Mouse (Mus musculus) Muller cell, postnatal 12 days (primary cell): ENCODE data around the gene Prss34.
A peak's percentile ranks its signal among the peaks of the same experiment; 100 is the strongest.

Experiments used
- DNase-seq: peaks from one replicate; pipeline ENCODE4 v3.0.0-alpha.2; 2015; ENCODE audit errors: inconsistent ontology term

Gene Prss34

GRCm38 (mm10) chr17:25318354-25318753, 20.2 kb downstream of the Prss34 start, which contains the start of gene Prss29:
Gene Prss29, plus strand, starts transcription at chr17:25318654.
- no peak for DNase-seq

- no peak for DNase-seq
These were observed 22.6 kb downstream of the Prss34 start for GRCm38 (mm10) chr17:25320819-25321218.

- no peak for DNase-seq
These were observed 24.7 kb downstream of the Prss34 start for GRCm38 (mm10) chr17:25322930-25323329.

GRCm38 (mm10) chr17:25332321-25332720, 34.1 kb downstream of the Prss34 start:
- DNase-seq, result no peak

GRCm38 (mm10) chr17:25333943-25334342, 35.7 kb downstream of the Prss34 start:
- peak; percentile 46 for DNase-seq

- DNase-seq, result no peak
These were observed 40.0 kb downstream of the Prss34 start for GRCm38 (mm10) chr17:25338218-25338617.

- no peak for DNase-seq
These were observed 41.8 kb downstream of the Prss34 start for GRCm38 (mm10) chr17:25340003-25340402.

GRCm38 (mm10) chr17:25341490-25341889, 43.3 kb downstream of the Prss34 start:
- no peak for DNase-seq

GRCm38 (mm10) chr17:25345462-25345861, 47.3 kb downstream of the Prss34 start, which contains the start of gene Tpsab1:
Gene Tpsab1, minus strand, starts transcription at chr17:25345562.
- peak; percentile 7 for DNase-seq
